In genomic region chr5:140798775-140799174, GRCm38 (mm10) we compare ENCODE assay signal across 13 mouse cellular contexts. TPM values are rescaled to one million over a fixed set of nuclear protein-coding genes. Genes with fewer than 3 reads are reported as not detected.
DNase-seq lines count a peak whose midpoint lies in the region; ATAC-seq and TF ChIP-seq lines count a peak whose summit lies in the region.
"Had no signal": no experiment of that assay in that cellular context is flagged by ENCODE, and none has a peak within 500 bp of the region (broad histone marks: within the 10 kb centered on the region; RNA-seq: fewer than 3 reads in every experiment).

No protein-coding gene starts in this region.

- no peak for DNase-seq in heart, adult 11 months
- no peak for DNase-seq in liver, adult 2 months (ENCODE audit: extremely low read depth, low read depth, low spot score)
- no peak for DNase-seq in liver
- DNase-seq in liver, postnatal 0 days, result no peak
- DNase-seq in cerebellum, adult 11 months, result no peak
- no peak for DNase-seq in left cerebral cortex, adult 9 months (ENCODE audit: low spot score in 2 of 2)
- DNase-seq: cerebellum, postnatal 10 days; left cerebral cortex, postnatal 4 days had no signal

- no peak for TF ChIP-seq CTCF in liver, adult 2 months (IDR thresholded peaks at IDR 0.05; ENCODE audit: low read depth, low read length)
- TF ChIP-seq CTCF in liver, postnatal 0 days (IDR thresholded peaks at IDR 0.05; ENCODE audit: low read depth), result no peak

- H3K9me3 ChIP-seq in heart, embryonic 11.5 days (replicated peaks; ENCODE audit: control insufficient read depth, low read length), result no peaks in the 10 kb centered on the region
- H3K9me3 ChIP-seq in embryonic facial prominence, embryonic 13.5 days, result no peaks in the 10 kb centered on the region
- no peaks in the 10 kb centered on the region for H3K9me3 ChIP-seq in liver, postnatal 0 days (ENCODE audit: low read length)
- H3K9me3 ChIP-seq: forebrain, embryonic 10.5 days had no signal

- H3K36me3 ChIP-seq in heart, embryonic 11.5 days (ENCODE audit: control insufficient read depth, insufficient read depth, low read length), result no peaks in the 10 kb centered on the region
- H3K36me3 ChIP-seq in liver, adult 2 months (ENCODE audit: control insufficient read depth, insufficient read depth, low read length), result no peaks in the 10 kb centered on the region
- no peaks in the 10 kb centered on the region for H3K36me3 ChIP-seq in embryonic facial prominence, embryonic 13.5 days
- H3K36me3 ChIP-seq in liver, postnatal 0 days (replicated peaks; ENCODE audit: insufficient read depth, low read length), result no peaks in the 10 kb centered on the region
- H3K36me3 ChIP-seq: forebrain, embryonic 10.5 days had no signal

- WGBS in heart, embryonic 11.5 days (ENCODE audit: insufficient replicate concordance), result 38% methylated on average over 5 of the region's 5 CpGs
- 72% methylated on average over 5 of the region's 5 CpGs for WGBS in liver, adult 2 months
- 55% methylated on average over 5 of the region's 5 CpGs for WGBS in embryonic facial prominence, embryonic 13.5 days
- 43% methylated on average over 5 of the region's 5 CpGs for WGBS in liver, postnatal 0 days (ENCODE audit: insufficient replicate concordance)

- no peaks in the 10 kb centered on the region for H3K27me3 ChIP-seq in heart, embryonic 11.5 days (ENCODE audit: control insufficient read depth, insufficient read depth, low read length)
- no peaks in the 10 kb centered on the region for H3K27me3 ChIP-seq in liver, adult 2 months (ENCODE audit: control insufficient read depth, insufficient read depth, low read length)
- H3K27me3 ChIP-seq in embryonic facial prominence, embryonic 13.5 days, result no peaks in the 10 kb centered on the region
- no peaks in the 10 kb centered on the region for H3K27me3 ChIP-seq in liver, postnatal 0 days (ENCODE audit: insufficient read depth, low read length)
- H3K27me3 ChIP-seq: CH12.LX had no signal

- 0 out of 2 replicates have a peak overlapping the region, but pooled peaks have one; percentile 10 for H3K27ac ChIP-seq in heart, embryonic 11.5 days (ENCODE audit: low read depth, low read length)
- peak overlapping the region; percentile 98 for H3K27ac ChIP-seq in liver, adult 2 months (replicated peaks; ENCODE audit: insufficient read depth, low read depth, low read length)
- H3K27ac ChIP-seq in embryonic facial prominence, embryonic 13.5 days, result peak overlapping the region; percentile 77; the same call in 1 of the 2 replicates
- peak overlapping the region; percentile 44 for H3K27ac ChIP-seq in liver, postnatal 0 days (ENCODE audit: low read depth)
- H3K27ac ChIP-seq: forebrain, embryonic 10.5 days had no signal

- no peak for TF ChIP-seq POLR2A in liver, adult 2 months (IDR thresholded peaks at IDR 0.05; ENCODE audit: extremely low read depth, insufficient read depth, low read length)

- no peak overlapping the region for H3K9ac ChIP-seq in heart, embryonic 11.5 days (ENCODE audit: low read depth, low read length)
- peak overlapping the region; percentile 56 for H3K9ac ChIP-seq in liver, adult 2 months (ENCODE audit: low read depth, low read length)
- no peak overlapping the region for H3K9ac ChIP-seq in embryonic facial prominence, embryonic 13.5 days
- no peak overlapping the region for H3K9ac ChIP-seq in liver, postnatal 0 days (replicated peaks)
- H3K9ac ChIP-seq: hindbrain, embryonic 14.5 days had no signal

- ATAC-seq in heart, embryonic 11.5 days (replicated peaks; ENCODE audit: insufficient number of reproducible peaks, low FRiP score, low TSS enrichment), result no peak
- ATAC-seq in embryonic facial prominence, embryonic 13.5 days (ENCODE audit: insufficient number of reproducible peaks, insufficient read depth, low FRiP score, low TSS enrichment, low read depth), result no peak
- ATAC-seq in liver, postnatal 0 days, result no peak

- no peak for TF ChIP-seq EP300 in liver, postnatal 0 days (IDR thresholded peaks at IDR 0.05; ENCODE audit: low read depth)

- H3K79me2 ChIP-seq in liver, adult 2 months (ENCODE audit: control insufficient read depth, insufficient read depth, low read length), result peaks cover 23% of the 10 kb centered on the region; the same call in 1 of the 2 replicates

- no peak overlapping the region for H3K4me3 ChIP-seq in heart, embryonic 11.5 days (ENCODE audit: low read depth, low read length)
- H3K4me3 ChIP-seq in liver, adult 2 months (ENCODE audit: insufficient read depth, low read depth, low read length), result no peak overlapping the region
- H3K4me3 ChIP-seq in embryonic facial prominence, embryonic 13.5 days, result no peak overlapping the region
- H3K4me3 ChIP-seq in liver, postnatal 0 days (ENCODE audit: low read depth, low read length), result no peak overlapping the region
- H3K4me3 ChIP-seq: forebrain, embryonic 10.5 days had no signal

- peaks cover 45% of the 10 kb centered on the region for H3K4me1 ChIP-seq in heart, embryonic 11.5 days (ENCODE audit: control insufficient read depth, insufficient read depth, low read length)
- H3K4me1 ChIP-seq in liver, adult 2 months (ENCODE audit: control insufficient read depth, insufficient read depth, low read length), result peaks cover 56% of the 10 kb centered on the region
- peaks cover 42% of the 10 kb centered on the region for H3K4me1 ChIP-seq in embryonic facial prominence, embryonic 13.5 days
- H3K4me1 ChIP-seq in liver, postnatal 0 days (ENCODE audit: insufficient read depth), result peaks cover 54% of the 10 kb centered on the region

- H3K4me2 ChIP-seq in heart, embryonic 11.5 days, result no peak overlapping the region; the same call in 1 of the 2 replicates
- H3K4me2 ChIP-seq in embryonic facial prominence, embryonic 13.5 days, result no peak overlapping the region
- H3K4me2 ChIP-seq in liver, postnatal 0 days (ENCODE audit: low read depth, low read length), result no peak overlapping the region
- H3K4me2 ChIP-seq: hindbrain, embryonic 14.5 days had no signal

RNA-seq across cellular contexts. Expression of gene Gna12, which starts 31.5 kb away (rescaled TPM):
- polyA plus RNA-seq in heart, embryonic 11.5 days (2014; fragmentation: Nextera tagmentation; extraction: Ambion mirVana), result 33.1 and 34.0 TPM in 2 replicates
- 43.1 and 56.9 TPM in 2 replicates for total RNA-seq in liver, adult 2 months (2014; rRNA removed)
- polyA plus RNA-seq in liver, adult 2 months (2012; rRNA removed), result 85.1 and 88.2 TPM in 2 replicates
- 9.3 and 14.3 TPM in 2 replicates for polyA plus RNA-seq in embryonic facial prominence, embryonic 13.5 days (2015; fragmentation: Nextera tagmentation; extraction: Ambion mirVana)
- polyA plus RNA-seq in liver, postnatal 0 days (2015; fragmentation: Nextera tagmentation; extraction: Ambion mirVana), result 12.7 and 14.5 TPM in 2 replicates

Comparison
In these comparisons a context has a peak if more than half of its experiments do, and no peak if none do; other contexts are left out.
1. H3K27ac ChIP-seq: peak in every context shown above with its lines; median percentile 98 in liver, adult 2 months; 77 in embryonic facial prominence, embryonic 13.5 days; 44 in liver, postnatal 0 days; 10 in heart, embryonic 11.5 days.